Mouse (Mus musculus) urinary bladder, postnatal 25 days (tissue): ENCODE measurements at regions not wholly inside any gene's neighbourhood (a gene's known extent, or its start where the extent isn't known, plus 50 kb on each side); places are given as distances from the start of the nearest gene placed in this dataset.
"Not testable (repeated sequence)": the region's sequence is repeated elsewhere in the genome, so short reads cannot be mapped to it uniquely, and the experiment has no call there.

Experiments used
- DNase-seq: peaks from one replicate; pipeline ENCODE4 v3.0.0; 2022; ENCODE audit warnings: low spot score

DNA sequence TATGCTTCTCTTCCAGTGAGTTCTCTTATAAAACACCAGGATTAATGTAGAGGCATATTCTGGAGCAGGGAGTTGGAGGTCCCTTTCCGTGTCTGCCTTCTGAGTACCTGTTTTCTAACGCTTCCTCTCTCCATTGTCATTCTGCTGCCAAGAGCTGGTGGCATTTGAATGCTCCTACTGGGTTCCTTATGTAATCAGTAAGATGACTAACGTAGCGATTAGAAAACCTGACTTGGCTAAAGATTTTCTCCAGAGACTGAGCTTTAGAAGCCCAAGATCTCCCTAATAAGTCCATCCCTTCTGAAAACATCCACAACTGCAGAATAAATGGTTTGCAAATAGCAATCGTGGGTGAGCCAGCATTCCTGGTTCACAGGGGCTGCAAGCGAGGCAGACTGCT lies 174.5 kb downstream of the Dhx15 start:
- DNase-seq = no peak

DNA sequence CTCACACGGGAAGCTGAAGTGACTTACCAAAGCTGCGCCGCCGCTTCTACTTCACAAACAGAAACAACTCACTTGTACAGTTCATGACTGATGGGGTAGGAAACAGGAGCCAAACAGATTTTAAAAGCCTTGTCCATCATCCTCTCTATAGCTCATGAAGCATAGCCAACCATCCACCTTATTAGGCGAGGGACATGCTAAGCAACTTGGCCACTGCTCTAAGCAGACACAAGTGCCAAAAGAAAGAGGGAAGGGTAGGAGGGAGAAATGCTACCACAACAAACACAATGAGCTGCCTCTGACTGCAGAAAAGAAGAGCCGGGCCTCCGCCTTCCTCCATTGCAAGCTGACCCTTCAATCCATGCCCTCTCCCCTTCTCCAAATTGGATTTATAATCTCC lies 179.9 kb downstream of the Dhx15 start:
- DNase-seq = no peak

DNA sequence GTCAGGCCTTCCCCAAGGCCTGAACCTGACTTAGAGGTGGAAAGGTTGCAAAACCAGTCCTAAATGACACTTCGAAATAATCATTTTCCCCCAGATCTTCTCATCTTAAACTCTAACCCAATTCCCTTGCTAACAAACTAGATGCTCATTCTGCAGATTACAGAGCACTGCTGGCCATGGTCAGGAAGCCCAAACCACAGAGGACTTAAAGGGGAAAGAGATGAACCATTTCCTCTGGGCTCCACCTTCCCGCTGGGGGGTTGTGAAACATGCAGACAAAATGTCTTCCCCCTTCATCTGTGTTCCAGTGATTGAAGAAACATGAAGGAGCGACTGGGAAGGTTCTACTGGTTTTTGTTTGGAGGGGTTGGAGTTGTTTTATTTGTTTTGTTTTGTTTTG lies 181.4 kb downstream of the Dhx15 start:
- no peak for DNase-seq

DNA sequence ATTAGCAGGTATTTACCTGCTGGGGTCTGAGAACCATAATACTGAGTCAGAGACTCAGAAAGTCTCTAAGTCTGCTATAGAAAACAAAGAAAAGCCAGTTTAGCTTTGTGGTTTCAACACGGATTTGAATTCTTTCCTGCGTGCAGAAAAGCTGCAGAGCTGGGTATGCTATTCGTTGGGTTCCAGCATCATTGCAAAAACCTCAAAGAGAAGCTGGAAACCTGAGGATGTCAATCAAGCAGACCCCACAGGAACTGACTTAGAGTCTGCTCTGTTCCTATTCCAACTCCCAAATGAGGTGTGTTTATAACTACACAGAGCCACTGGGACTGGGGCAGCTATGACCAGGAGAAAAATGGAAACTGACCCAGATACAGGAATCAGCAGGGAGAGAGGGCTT lies 183.5 kb downstream of the Dhx15 start:
- no peak for DNase-seq

DNA sequence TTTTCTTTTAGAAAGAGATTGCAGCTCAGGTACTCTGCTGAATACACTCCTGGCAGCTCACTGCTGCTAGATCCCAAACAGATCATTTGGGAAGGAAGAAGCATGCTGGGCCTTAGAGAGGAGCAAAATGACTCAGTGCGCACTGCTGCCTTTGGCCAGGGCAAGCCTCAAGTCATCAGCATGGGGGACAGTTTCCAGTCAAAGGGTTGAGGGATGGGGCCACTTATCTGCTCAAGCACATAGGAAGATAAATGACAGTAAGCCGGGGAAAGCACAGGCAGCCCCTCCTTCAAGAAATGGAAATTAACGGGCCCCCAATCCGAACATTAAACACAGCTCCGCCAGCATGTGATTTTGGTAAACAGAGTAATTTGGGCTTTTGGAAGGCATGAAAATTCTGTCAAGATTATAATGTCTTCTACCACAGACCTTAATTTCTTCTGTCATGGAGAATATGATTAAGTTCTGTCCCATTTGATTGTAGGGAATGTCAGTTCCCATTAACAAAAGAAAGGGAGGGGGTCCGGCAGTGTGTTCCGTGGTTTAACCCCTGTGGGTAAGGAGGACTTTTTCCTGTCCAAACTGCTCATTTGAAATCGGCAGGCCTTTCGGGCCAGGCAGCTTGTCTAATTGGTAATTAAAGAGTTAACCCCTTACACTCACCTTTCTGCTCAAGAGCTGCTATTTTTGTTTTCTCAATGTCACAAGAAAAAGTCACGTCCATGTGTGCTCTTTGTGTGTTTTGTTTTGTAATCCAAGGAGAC lies 199.3 kb downstream of the Dhx15 start:
- no peak for DNase-seq

DNA sequence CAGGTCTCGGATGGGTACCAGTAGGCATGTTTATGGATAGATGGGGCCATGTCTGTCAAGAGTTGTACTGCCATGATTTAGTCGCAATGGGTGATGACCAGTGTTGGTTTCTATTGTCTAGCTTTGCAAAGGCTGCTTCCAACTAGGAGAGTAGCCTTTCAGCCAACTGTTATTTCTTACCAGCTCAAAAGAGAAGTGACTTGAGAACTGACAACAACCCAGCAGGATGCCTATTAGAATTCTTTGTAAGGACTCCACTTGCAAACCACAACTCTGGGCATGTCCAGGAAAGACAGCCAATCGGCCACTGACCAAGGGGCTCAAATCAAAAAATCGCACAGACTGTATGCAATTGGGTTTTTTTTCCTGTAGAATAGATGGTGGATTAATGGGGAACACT lies 200.9 kb downstream of the Dhx15 start:
- no peak for DNase-seq

DNA sequence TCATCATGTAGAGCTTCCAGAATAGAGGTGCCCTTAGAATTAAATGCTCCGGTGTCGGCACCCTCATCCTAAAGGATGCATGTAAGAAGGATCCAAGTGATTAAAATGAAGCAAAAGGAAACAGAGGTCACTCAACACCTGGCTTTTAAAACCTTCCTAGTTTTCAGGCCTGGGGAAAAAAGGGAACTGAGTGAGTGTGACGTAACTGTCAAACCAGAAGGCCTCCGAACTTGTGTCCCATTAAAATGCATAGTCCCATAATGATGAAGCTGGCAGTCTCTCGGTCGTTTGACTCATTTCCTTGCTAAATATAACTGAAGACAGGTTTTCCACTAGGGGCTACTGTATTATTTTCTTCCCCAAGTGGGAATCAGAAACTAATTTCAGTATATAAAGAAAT lies 201.4 kb downstream of the Dhx15 start:
- DNase-seq = no peak

DNA sequence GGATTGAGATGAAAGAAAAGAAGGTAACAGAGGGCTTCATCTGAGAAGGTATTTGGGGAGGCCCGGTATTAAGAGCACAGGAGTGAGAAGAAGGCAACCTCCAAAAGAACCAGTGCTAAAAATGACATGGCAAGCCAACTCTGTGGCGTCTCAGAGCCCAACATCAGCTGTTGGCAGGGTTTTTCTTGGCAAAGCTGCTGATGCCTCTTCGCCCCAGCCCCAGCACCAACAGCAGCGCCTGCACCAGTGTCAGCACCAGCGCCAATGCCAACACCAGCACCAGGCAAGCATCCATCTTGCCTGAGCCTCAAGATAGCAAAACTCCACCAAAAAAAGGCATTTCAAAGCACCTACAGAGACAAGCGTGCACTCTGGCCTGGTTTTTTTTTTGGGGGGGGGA lies 205.3 kb downstream of the Dhx15 start:
- no peak for DNase-seq

DNA sequence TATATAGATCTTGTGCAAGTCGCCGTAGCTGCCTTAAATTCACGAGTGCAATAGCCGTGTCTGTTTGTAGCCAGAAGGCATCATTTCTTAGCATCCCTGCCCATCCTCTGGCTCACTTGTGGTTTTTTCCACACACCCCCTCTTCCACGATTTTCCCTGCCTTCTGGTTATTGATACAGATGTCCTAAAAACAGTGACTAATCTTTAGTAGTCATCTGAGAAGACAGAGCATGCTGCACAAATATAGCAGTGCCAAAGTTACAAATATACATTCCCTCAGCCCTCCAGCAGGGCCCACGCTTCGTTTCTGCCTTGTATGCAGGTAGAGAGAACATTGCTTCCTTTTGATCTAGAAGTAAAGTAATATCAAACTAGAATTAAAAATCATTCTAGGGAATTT lies 207.5 kb downstream of the Dhx15 start:
- DNase-seq = no peak

DNA sequence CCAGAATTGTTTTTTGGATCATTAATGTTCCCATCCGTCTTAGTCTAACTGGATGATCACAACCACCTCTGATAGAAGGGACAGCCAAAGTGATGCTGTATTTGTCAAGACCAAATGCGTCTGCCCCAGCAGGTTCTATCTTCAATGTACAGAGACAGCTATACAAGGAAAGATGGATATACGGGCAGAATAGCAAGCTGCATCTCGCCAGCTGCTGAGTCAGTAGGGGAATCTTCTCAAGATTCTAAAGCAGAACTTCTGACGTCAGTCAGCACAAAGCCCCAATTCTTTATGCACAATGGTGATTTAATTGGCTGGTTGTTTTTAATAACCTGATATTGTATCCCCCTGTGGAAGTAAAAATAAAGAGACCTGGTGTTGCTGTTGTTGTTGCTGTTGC lies 209.4 kb downstream of the Dhx15 start:
- DNase-seq = no peak

DNA sequence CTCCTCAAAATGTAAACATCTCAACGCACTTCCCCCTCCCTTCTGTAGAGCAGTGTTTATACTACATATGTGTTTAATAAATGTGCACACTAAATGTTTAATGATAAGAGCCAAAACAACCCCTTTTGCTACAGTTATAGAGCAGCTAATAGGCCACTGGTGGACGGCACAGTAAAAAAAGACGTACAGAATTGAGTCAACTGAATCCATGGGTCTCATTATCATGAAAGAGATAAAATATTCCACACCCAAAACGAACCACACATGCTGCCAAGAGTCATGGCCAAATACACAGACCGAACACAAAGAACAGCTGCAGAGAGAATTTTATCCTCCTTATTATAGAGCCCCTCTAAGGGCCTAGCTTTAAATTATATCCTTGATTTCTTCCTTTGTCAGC lies 237.8 kb downstream of the Dhx15 start:
- DNase-seq = no peak

DNA sequence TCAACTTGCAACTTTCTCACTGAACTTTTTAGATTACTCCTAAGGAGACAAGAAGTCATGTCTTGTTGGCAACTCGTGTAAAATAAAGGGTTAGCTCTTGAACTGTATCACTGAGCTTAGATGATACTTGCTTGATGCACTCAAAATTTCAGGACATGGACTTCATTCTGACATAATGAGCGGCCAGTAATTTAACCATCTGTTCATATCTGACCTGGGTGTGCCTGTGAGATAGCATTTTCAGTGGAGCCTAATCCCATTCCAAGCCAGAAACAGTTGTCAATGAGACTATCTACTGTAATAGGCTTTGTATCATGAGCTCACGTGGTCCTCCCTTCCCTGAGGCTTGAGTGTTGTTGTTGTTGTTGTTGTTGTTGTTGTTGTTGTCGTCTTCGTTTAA lies 240.3 kb downstream of the Dhx15 start:
- DNase-seq = no peak

DNA sequence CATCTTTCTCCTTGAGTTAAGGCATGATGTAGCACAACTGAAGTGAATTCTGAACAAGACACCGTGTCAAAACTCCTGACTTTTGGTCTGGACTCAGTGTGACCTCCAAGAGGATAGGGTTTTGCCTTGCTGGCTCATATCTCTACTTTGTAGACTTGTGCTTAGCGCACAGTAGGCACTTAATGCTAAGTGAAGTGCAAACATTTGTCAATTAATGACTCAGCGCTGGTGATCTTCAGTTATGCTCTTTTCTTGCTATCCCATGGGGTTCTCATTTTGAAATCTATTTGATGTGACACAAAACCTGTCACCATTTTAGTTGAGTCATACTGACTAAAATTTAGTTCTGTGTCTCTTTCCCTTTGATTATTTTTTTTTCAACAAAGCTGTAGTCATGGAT lies 244.3 kb downstream of the Dhx15 start:
- DNase-seq = no peak

DNA sequence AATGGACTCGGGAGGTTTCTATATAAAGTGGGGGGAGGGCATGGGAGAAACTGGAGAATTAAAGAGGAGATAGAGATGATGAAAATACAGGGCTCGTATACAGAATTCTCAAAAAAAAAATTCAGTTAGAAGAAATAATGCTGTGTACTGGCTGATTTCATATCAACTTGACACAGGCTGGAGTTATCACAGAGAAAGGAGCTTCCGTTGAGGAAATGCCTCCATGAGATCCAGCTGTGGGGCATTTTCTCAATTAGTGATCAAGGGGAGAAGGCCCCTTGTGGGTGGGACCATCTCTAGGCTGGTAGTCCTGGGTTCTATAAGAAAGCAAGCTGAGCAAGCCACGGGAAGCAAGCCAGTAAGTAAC lies 248.4 kb downstream of the Dhx15 start:
- DNase-seq = not testable (repeated sequence)

DNA sequence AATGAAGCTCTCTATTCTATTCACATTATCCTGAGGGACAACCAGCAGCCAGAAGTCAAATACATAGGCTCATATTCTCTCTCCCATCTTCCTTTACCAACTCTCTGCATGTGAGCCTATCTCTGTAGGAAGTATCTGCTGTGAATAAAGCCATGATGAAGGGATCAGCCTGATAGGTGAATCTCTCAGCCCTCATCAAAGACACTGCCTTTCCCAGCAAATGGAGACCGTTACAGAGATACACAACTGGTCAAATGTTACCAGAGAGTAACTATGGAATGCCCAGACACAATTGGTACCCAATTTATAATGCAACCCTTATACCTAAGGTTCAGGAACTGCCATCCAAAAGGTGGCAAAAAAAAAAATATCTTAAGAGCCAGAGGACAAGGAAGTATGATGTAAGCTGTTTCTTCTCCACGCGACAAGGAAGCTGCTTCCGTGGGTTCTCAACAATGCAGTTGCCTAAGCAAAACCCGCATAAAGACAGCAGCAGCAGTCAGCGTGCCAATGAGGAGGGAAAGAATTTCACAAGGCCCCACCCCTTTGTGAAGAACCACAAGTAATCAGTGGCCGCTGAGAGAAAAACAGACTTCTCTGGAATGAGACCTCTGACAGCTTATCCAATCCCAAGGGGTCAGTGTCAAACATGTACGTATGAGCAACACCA lies 248.9 kb downstream of the Dhx15 start:
- no peak for DNase-seq

DNA sequence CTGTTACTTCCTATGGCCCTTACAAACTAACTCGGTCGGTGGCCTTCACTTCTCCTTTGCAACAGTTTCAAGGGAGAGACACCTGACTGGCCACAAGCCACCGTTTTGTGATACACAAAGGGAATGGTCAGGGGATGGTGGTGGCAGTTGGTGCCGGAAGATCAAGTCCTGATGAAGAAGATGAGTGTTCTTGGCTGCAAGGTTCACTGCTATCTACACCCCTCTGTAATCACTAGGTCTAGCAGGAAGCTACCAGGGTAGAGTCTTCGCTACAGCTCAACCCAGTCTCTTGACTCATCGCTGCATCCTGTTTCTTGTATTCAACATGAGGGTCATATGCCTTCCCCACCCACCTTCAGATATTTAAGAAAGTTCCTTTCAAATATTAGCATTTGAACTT lies 251.5 kb downstream of the Dhx15 start:
- no peak for DNase-seq

DNA sequence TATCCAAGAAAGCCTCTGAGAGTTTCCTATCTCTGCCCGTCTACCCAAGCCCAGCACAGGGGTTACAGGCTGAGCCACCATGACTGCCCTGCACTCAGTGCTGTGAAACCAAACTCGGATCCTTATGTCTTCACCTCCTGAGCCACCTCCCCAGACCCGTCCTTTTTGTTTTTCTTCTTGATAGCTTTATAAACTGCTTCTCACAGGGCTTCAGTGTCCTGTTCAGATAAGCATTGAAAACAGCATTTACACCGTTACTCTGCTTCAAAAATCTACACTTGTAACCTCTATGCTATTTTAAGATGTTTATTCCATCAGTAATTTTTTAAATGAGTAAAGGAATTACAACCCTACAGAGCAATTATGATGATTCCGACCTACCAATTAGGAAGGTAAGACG lies 253.0 kb downstream of the Dhx15 start:
- DNase-seq = no peak

DNA sequence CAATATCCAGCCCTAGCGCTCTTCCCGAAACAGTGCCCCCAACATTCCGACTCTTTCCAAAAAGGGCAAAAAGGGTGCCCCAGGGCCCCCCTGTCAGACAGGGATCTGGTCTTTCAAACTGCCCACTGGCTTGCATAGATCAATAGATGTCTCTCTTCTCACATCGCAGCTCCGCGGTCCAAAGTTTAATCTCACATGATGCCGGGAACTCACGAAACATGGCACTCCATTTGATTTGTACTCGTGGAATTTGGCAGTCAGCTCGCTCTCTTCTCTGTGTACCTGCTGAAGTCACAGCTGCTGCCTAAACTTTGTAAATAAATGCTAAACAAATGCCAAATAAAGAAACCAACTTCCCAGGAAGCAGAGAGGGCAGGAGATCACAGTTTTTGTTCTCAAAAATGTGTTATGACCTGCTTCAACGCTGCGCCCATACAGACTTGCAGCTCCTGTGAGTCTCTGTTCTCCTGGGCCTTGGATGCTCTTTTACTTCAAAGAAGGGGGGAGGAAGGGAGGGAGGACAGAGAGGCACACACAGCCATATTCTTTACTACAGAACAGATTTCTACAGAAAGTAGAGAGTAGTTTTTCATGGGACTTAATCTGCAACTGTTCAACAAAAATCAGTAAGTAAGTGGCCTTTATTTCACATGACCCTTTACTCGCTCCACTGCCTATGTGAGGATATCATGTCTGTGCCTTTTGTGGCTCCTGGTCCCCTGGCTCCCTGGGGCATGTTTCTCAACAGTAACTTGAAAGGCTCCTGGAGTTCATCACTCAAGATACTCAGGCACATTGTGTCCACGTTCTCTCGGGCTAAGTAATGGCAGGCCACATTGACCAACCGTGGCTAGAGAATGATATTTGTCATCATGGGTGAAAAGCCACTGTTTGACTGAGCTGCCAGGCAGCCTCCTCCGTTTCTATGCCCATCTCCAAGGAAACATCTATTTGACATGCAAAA lies 254.6 kb downstream of the Dhx15 start:
- no peak for DNase-seq

DNA sequence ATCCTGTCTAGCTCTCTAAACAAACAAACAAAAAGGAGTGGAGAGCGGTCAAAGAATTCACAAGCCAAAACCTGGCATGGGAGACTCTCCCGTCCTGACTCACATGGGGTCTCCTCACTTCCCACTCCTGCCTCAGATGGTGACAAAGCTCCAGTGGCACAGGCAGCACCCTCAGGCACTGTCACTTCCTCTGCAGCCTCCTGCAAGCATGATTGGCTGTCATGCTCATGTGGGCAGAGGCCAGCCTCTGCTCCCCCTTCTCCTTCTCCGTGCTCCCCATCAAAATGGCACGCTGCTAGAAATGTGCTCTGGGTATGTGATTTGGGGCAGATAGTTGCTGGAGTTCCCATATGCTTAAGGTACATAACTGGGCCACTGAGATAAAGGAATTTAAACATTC lies 255.4 kb downstream of the Dhx15 start:
- DNase-seq = no peak

DNA sequence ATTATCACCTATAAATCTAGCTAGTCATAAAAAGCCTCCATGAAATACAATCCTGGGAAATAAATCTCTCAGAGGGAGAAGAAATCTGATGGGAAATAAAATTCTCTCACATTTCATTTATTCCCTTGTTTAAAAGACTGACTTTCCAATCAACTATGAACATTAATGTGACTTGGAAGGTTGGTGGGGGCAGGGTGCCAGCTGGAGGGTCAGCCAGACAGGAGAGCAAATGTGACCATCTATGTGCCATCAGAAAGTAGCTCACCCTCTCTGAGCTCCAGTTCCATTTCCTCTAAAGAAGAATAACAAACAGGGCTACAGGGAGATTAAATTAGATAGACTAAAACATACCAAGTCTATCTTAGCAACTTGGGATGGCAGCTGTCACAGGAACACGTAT lies 257.0 kb downstream of the Dhx15 start:
- no peak for DNase-seq

DNA sequence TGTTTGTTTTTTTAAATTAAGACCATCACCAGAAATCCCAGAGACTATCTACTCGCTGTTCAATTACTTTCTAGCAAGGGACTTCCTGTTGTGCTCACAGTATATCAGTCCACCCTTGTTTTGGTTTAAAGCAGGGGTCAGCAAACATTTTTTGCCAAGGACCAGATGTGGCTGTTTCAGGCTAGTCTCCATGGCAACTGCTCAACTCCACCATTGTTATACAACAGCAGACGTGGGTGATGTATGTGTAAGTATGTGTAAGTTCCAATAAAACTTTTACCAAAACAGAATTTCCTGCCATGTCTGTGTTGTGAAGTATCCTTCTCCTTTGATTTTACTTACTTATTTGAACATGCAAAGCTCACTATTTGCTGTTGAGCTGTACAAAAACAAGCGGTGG lies 259.9 kb downstream of the Dhx15 start:
- DNase-seq = no peak

DNA sequence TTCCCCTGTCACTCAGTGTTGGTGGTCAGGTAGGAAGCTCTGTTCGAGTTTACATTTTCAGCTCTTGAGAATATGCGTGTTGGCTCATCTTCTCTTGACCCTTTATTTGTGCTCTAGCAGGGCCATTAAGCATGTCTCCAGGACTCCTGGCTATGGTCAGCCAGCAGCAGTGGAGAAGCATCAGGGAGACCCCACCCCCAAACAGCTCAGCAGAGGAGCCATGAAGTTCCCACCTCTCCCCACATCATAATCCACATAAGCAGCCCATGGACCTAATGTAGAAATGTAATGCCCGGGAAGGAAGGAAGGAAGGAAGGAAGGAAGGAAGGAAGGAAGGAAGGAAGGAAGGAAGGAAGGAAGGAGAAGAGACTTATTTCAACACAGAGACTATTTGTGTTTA lies 261.5 kb downstream of the Dhx15 start:
- DNase-seq = no peak

DNA sequence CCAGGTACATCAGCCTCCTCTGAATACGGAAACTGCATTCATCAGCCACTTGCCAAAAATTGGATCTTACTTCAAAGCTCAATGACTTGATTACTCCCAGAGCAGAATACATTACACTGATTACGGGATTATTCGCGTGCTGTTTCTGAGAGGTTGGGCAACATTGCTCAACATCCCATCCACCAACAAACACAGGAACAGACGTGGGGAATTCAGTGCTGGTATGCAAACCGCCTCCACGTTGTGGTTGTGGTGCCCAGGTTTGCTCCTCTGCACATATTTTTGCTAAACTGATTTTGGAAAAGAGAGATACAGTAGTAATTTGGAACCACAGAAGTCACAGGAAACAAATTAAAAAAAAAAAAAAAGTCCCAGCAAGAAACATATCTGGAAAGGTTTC lies 266.9 kb downstream of the Dhx15 start:
- DNase-seq = no peak
